Mouse (Mus musculus): ENCODE results near the gene Kiss1r. TPM values are rescaled to one million over a fixed set of nuclear protein-coding genes. Genes with fewer than 3 reads are reported as not detected.
"Not testable (repeated sequence)": the region's sequence is repeated elsewhere in the genome, so short reads cannot be mapped to it uniquely, and the experiment has no call there.

Gene Kiss1r
- polyA plus RNA-seq, 1 experiment from 2014 or later = 0.31 TPM

- DNase-seq (ENCODE audit: low spot score) = no peak
- Histone ChIP-seq H3K4me1 (peaks cover 43% of the 10 kb centered on the region), H3K36me3 (no peaks in the 10 kb centered on the region), H3K9me3 (no peaks in the 10 kb centered on the region), H3K27me3 (ENCODE audit: insufficient read depth, poor library complexity, severe bottlenecking) (peaks cover 50% of the 10 kb centered on the region), H3K4me3 (no peak overlapping the region), H3K27ac (no peak overlapping the region)
- 67% methylated on average over 4 of the region's 4 CpGs for WGBS
Observed at GRCm38 (mm10) chr10:79884446-79884845, 32.3 kb upstream of the Kiss1r start.

GRCm38 (mm10) chr10:79884938-79885337 lies 31.8 kb upstream of the Kiss1r start:
- Histone ChIP-seq H3K4me1 (peaks cover 39% of the 10 kb centered on the region), H3K27me3 (ENCODE audit: insufficient read depth, poor library complexity, severe bottlenecking) (peaks cover 50% of the 10 kb centered on the region)
- 74% methylated on average over 3 of the region's 3 CpGs for WGBS
- not testable (repeated sequence) for H3K9me3 ChIP-seq; DNase-seq (ENCODE audit: low spot score); H3K27ac ChIP-seq; H3K36me3 ChIP-seq; H3K4me3 ChIP-seq

GRCm38 (mm10) chr10:79886054-79886453 lies 30.7 kb upstream of the Kiss1r start, which contains the start of gene Elane:
Gene Elane, plus strand, starts transcription at chr10:79886247.
- no peak within 1 kb of the TSS for H3K27ac ChIP-seq
- H3K4me3 ChIP-seq = no peak within 1 kb of the TSS
- WGBS = 84% methylated on average over 6 of the region's 6 CpGs

GRCm38 (mm10) chr10:79886611-79887010 lies 30.2 kb upstream of the Kiss1r start:
- no peaks in the 10 kb centered on the region for H3K9me3 ChIP-seq
- peaks cover 40% of the 10 kb centered on the region for H3K27me3 ChIP-seq (ENCODE audit: insufficient read depth, poor library complexity, severe bottlenecking)

More at GRCm38 (mm10) chr10:79886054-79886453, 30.7 kb upstream of the Kiss1r start, which contains the start of gene Elane:
- H3K36me3 ChIP-seq = no peaks in the 10 kb centered on the region
- peaks cover 28% of the 10 kb centered on the region for H3K4me1 ChIP-seq
- no peaks in the 10 kb centered on the region for H3K9me3 ChIP-seq
- DNase-seq (ENCODE audit: low spot score) = no peak
- peaks cover 40% of the 10 kb centered on the region for H3K27me3 ChIP-seq (ENCODE audit: insufficient read depth, poor library complexity, severe bottlenecking)

GRCm38 (mm10) chr10:79889386-79889785 lies 27.4 kb upstream of the Kiss1r start:
- H3K4me3 ChIP-seq = no peak overlapping the region
- 0 out of 2 replicates have a peak, but pooled peaks cover 3% of the 10 kb centered on the region for H3K4me1 ChIP-seq
- H3K9me3 ChIP-seq = no peaks in the 10 kb centered on the region
- peaks cover 21% of the 10 kb centered on the region; the same call in 1 of the 2 replicates for H3K27me3 ChIP-seq (ENCODE audit: insufficient read depth, poor library complexity, severe bottlenecking)
- no peak for DNase-seq (ENCODE audit: low spot score)
- H3K27ac ChIP-seq = no peak overlapping the region
- 84% methylated on average over 2 of the region's 2 CpGs for WGBS
- peaks cover 3% of the 10 kb centered on the region; the same call in 1 of the 2 replicates for H3K36me3 ChIP-seq

More at GRCm38 (mm10) chr10:79886611-79887010, 30.2 kb upstream of the Kiss1r start:
- no peak for DNase-seq (ENCODE audit: low spot score)
- peaks cover 23% of the 10 kb centered on the region for H3K4me1 ChIP-seq
- H3K4me3 ChIP-seq = no peak overlapping the region
- 82% methylated on average over 8 of the region's 8 CpGs for WGBS
- H3K36me3 ChIP-seq = no peaks in the 10 kb centered on the region
- H3K27ac ChIP-seq = no peak overlapping the region

GRCm38 (mm10) chr10:79890670-79891069 lies 26.1 kb upstream of the Kiss1r start, which contains the start of gene Cfd:
Gene Cfd, plus strand, starts transcription at chr10:79890853.
- 36% methylated on average over 5 of the region's 5 CpGs for WGBS
- Histone ChIP-seq H3K9me3 (no peaks in the 10 kb centered on the region), H3K27ac (no peak within 1 kb of the TSS; the same call in 1 of the 2 replicates), H3K4me1 (0 out of 2 replicates have a peak, but pooled peaks cover 3% of the 10 kb centered on the region), H3K27me3 (ENCODE audit: insufficient read depth, poor library complexity, severe bottlenecking) (peaks cover 19% of the 10 kb centered on the region; the same call in 1 of the 2 replicates), H3K4me3 (no peak within 1 kb of the TSS), H3K36me3 (peaks cover 13% of the 10 kb centered on the region)
- DNase-seq (ENCODE audit: low spot score) = no peak

- peaks cover 32% of the 10 kb centered on the region for H3K36me3 ChIP-seq
- not testable (repeated sequence) for H3K9me3 ChIP-seq, H3K4me1 ChIP-seq, H3K27ac ChIP-seq, H3K4me3 ChIP-seq
- peak; percentile 90 for DNase-seq (ENCODE audit: low spot score)
- peaks cover 17% of the 10 kb centered on the region; the same call in 1 of the 2 replicates for H3K27me3 ChIP-seq (ENCODE audit: insufficient read depth, poor library complexity, severe bottlenecking)
- WGBS = 43% methylated on average over 22 of the region's 22 CpGs
Observed at GRCm38 (mm10) chr10:79892451-79893118, 24.2 kb upstream of the Kiss1r start.

- no peak overlapping the region for H3K27ac ChIP-seq
- DNase-seq (ENCODE audit: low spot score) = no peak
- H3K36me3 ChIP-seq = peaks cover 62% of the 10 kb centered on the region
- no peaks in the 10 kb centered on the region for H3K9me3 ChIP-seq
- H3K4me3 ChIP-seq = no peak overlapping the region
- peaks cover 17% of the 10 kb centered on the region; the same call in 1 of the 2 replicates for H3K27me3 ChIP-seq (ENCODE audit: insufficient read depth, poor library complexity, severe bottlenecking)
- whole genome bisulfite sequencing = 91% methylated on average over 16 of the region's 16 CpGs
- peaks cover 21% of the 10 kb centered on the region for H3K4me1 ChIP-seq
Observed at GRCm38 (mm10) chr10:79896306-79896705, 20.5 kb upstream of the Kiss1r start.

GRCm38 (mm10) chr10:79896814-79897213 lies 20.0 kb upstream of the Kiss1r start:
- 83% methylated on average over 13 of the region's 13 CpGs for WGBS
- Histone ChIP-seq H3K27ac (no peak overlapping the region), H3K9me3 (no peaks in the 10 kb centered on the region), H3K4me3 (no peak overlapping the region), H3K27me3 (ENCODE audit: insufficient read depth, poor library complexity, severe bottlenecking) (peaks cover 12% of the 10 kb centered on the region; the same call in 1 of the 2 replicates), H3K4me1 (peaks cover 21% of the 10 kb centered on the region), H3K36me3 (peaks cover 66% of the 10 kb centered on the region)
- DNase-seq (ENCODE audit: low spot score) = no peak

GRCm38 (mm10) chr10:79897316-79898245 lies 19.2 kb upstream of the Kiss1r start:
- peaks cover 73% of the 10 kb centered on the region for H3K36me3 ChIP-seq
- DNase-seq (ENCODE audit: low spot score) = no peak
- peaks cover 12% of the 10 kb centered on the region; the same call in 1 of the 2 replicates for H3K27me3 ChIP-seq (ENCODE audit: insufficient read depth, poor library complexity, severe bottlenecking)
- WGBS = 44% methylated on average over 20 of the region's 20 CpGs
- no peak overlapping the region; the same call in 1 of the 2 replicates for H3K4me3 ChIP-seq
- H3K9me3 ChIP-seq = no peaks in the 10 kb centered on the region
- peaks cover 21% of the 10 kb centered on the region for H3K4me1 ChIP-seq
- H3K27ac ChIP-seq = no peak overlapping the region

- Histone ChIP-seq H3K27ac (no peak overlapping the region), H3K4me3 (no peak overlapping the region), H3K36me3 (peaks cover 88% of the 10 kb centered on the region), H3K27me3 (ENCODE audit: insufficient read depth, poor library complexity, severe bottlenecking) (peaks cover 12% of the 10 kb centered on the region; the same call in 1 of the 2 replicates), H3K9me3 (no peaks in the 10 kb centered on the region), H3K4me1 (peaks cover 19% of the 10 kb centered on the region)
- WGBS = 51% methylated on average over 2 of the region's 2 CpGs
- no peak for DNase-seq (ENCODE audit: low spot score)
Observed at GRCm38 (mm10) chr10:79900951-79901410, 15.8 kb upstream of the Kiss1r start.

GRCm38 (mm10) chr10:79906712-79907111 lies 10.1 kb upstream of the Kiss1r start:
- H3K4me1 ChIP-seq = peaks cover 23% of the 10 kb centered on the region
- H3K9me3 ChIP-seq = no peaks in the 10 kb centered on the region
- peaks cover 67% of the 10 kb centered on the region for H3K36me3 ChIP-seq
- 93% methylated on average over 9 of the region's 9 CpGs for WGBS
- H3K4me3 ChIP-seq = no peak overlapping the region
- no peaks in the 10 kb centered on the region for H3K27me3 ChIP-seq (ENCODE audit: insufficient read depth, poor library complexity, severe bottlenecking)
- no peak for DNase-seq (ENCODE audit: low spot score)
- H3K27ac ChIP-seq = no peak overlapping the region

All from heart, embryonic 10.5 days (tissue).